Mouse (Mus musculus): Measurements from ENCODE around the gene Fgfr2.

Gene Fgfr2

GRCm38 (mm10) chr7:131345856-131346541, 1777.2 kb downstream of the Fgfr2 start:
- no peak for DNase-seq (ENCODE audit: low spot score)

GRCm38 (mm10) chr7:131337502-131338068, 1785.6 kb downstream of the Fgfr2 start:
- DNase-seq (ENCODE audit: low spot score): no peak

GRCm38 (mm10) chr7:131333564-131333963, 1789.6 kb downstream of the Fgfr2 start, which contains the start of gene Fam24a:
Gene Fam24a (plus strand): TSS chr7:131333864.
- no peak for DNase-seq (ENCODE audit: low spot score)

DNA sequence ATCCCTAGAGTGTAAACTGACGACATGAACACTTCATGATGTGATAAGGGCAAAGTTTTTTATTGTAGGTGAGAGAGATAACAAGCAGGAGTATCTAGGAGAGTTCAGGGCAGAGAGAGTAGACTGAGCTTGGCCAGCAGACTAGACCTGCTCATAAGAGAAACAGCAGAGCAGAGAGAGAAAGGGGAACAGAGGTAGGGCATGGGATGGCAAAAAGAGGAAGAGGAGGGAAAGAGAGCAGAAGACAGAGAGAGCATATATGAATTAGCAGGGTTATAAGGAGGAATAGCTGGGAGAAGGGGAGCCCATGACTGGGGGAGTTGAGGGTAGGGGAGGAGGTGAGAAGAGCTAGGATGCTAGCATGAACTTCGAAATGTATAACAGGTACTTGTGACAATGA, 1791.5 kb downstream of the Fgfr2 start:
- DNase-seq (ENCODE audit: low spot score): no peak

- no peak for DNase-seq (ENCODE audit: low spot score)
Observed at GRCm38 (mm10) chr7:131329416-131329815, 1793.7 kb downstream of the Fgfr2 start, which contains the start of gene Fam24b. Gene Fam24b (minus strand): TSS chr7:131329516.

DNA sequence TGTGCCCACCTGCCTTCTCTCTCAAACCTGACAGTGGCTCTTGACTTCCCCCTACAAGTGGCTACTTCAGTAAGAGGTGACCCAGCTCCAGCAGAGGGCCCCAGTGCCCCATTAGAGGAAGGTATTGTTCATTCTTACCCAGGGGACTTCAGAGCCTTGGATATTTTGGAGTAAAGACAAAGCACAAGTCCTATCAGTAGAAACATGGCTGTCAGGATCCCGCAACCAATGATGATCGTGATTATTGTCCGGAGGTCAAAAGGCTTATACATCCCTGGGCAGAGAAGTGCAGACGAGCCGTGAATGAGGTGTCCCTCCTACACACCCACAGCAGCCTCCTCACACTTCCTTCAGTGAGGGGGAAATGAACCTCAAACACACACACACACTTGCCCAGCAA, 1796.1 kb downstream of the Fgfr2 start:
- no peak for DNase-seq (ENCODE audit: low spot score)

DNA sequence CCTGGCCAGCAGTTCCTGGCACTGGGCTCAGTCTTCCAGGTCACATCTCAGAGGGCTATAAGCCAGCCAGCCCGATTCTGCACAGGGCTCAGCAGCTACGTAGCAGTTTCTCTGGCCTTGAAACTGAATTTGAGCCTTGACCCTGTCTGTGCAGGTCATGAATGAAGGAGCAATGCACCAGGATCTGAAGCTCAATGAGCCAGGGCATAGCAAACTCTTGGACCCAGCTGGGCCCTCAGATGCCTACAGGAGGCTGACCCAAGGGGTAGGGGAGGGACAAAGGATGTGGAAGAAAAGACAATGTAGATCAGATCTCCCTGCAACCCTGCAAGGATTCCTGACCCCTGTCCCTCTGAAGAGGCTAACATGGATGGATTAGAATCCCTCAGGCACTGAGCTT, 1801.0 kb downstream of the Fgfr2 start, which contains the start of gene Cuzd1:
TSS of gene Cuzd1 (minus strand) at position 101 of the 400 bp plus-strand sequence.
- DNase-seq (ENCODE audit: low spot score): no peak

DNA sequence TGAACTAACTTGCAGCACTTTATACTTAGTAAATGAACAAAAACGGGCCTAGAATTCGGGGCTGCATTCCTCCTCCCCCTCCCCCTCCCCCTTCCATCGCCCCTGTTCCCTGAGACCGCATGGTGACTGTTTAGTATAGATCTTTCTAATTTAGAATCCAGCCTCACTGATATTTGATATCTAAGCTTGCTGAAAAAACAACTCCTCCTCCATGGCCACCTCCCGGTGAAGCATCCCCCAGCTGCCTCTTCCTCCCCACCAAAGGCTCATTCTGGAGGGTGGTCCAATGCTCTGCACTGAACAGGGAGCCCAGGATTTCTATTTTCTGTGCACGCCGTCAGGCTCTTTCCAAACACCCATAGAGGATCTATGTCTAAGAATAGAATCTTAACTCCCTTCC, 1804.8 kb downstream of the Fgfr2 start:
- no peak for DNase-seq (ENCODE audit: low spot score)

- DNase-seq (ENCODE audit: low spot score): no peak
Observed at GRCm38 (mm10) chr7:131317587-131317986, 1805.6 kb downstream of the Fgfr2 start.

DNA sequence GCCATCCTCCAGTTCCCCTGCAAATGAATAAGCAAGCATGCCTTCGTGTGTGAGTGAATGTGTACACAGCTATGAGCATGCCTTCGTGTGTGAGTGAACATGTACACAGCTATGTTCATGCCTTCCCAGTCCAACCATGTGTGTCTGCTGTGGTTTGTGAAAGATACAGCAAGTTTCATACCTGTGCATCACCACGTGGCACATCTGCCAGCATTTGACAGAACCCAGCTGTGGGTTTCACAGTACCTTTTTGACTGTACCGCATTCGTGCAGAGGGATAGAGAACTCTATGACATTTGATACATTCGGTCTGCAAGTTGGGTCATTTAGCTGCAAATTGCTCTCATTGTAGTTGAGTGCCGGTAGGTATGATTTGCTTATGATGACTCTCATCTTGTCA, 1808.7 kb downstream of the Fgfr2 start:
- no peak for DNase-seq (ENCODE audit: low spot score)

GRCm38 (mm10) chr7:131306733-131307132, 1816.4 kb downstream of the Fgfr2 start:
- no peak for DNase-seq (ENCODE audit: low spot score)

- no peak for DNase-seq (ENCODE audit: low spot score)
Observed at GRCm38 (mm10) chr7:131303340-131303739, 1819.8 kb downstream of the Fgfr2 start.

DNA sequence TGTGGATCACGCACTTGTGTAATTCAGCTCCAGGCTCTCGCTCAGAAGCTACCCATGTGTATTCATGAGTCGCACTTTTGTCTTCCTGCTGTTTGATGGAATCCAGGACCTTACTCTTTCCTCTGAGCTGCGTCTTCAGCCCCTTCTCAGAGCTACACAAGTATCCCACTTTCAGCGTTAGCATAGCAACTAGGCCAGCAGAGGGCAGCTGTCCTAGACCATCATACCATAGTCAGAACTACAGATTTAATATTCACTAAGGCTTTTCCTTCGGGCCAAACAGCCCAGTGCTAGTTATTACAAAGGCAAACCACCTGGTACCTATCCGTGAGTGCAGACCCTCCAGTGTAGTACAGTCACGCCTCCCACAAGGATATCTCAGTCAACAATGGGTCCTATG, 1826.0 kb downstream of the Fgfr2 start:
- DNase-seq (ENCODE audit: low spot score): no peak

DNA sequence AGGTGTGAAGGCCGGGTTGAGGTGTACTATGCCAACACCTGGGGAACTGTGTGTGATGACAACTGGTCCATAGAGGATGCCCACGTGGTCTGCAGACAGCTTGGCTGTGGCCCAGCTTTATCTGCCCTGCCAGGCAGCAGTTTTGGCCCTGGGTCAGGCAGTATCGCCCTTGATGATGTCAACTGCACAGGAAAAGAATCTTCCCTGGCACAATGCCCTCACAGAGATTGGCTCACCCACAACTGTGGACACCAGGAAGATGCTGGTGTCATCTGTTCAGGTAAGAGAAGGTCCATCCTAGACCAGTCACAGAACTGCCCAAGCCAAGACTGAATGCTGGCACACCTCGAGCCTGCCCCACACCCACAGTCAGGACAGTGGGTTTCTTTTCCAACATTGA, 1857.3 kb downstream of the Fgfr2 start:
- no peak for DNase-seq (ENCODE audit: low spot score)

- no peak for DNase-seq (ENCODE audit: low spot score)
Observed at GRCm38 (mm10) chr7:131264251-131264650, 1858.9 kb downstream of the Fgfr2 start.

DNA sequence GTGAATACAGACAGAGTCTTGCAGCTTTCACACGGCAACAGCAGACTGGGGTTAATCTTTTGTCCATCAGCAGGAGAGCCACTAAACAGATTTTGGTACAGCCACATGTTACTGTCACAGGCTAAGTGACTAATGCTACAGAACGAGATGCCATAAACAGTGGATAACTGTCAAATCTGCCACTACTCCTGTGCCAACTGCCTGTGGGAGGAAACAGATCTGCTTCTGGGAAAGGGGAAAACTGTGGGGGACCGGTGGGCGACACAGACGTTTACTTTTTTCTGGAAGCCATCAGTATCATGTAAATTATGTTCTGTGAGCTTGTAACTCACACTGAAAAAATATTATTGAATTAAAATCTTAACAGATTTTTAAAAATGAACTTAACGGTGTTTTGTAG, 1862.2 kb downstream of the Fgfr2 start:
- DNase-seq (ENCODE audit: low spot score): no peak

DNA sequence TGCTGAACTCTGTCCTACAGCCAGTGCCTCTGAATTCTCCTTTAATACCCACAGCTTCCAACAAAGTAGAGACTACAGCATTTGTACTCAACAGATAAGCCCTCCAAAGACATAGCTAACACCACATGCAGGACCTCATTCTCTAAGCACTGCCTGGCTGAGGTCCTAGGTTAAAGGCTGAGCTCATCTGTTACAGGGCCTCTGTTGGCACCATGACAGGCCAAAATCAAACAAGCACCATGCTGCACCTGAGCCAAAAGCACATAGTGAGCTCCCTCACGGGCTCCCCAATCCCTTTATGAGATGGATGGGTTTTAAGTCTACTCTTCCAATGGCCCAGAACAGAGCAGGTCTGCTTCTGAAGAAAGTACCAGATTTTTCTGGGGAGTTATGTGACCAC, 1865.8 kb downstream of the Fgfr2 start:
- DNase-seq (ENCODE audit: low spot score): no peak

GRCm38 (mm10) chr7:131256841-131257240, 1866.3 kb downstream of the Fgfr2 start:
- DNase-seq (ENCODE audit: low spot score): no peak

DNA sequence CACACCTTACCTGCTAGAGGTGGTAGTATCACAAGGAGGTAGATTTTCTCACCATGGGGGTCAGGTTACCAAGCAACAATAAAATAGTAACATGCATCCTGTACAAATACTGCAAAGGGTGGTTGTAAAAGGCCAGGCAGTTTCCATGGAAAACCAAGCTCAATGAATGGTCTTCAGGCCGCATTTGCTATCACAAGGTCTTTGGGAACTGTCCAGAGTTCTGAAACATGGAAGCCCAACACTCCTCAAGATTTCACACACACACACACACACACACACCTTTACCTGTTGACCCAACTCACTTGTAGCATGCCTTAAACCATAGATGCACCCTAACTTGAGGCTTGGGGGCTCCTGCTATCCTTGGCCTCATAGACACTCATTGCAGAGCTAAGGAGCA, 1878.2 kb downstream of the Fgfr2 start:
- no peak for DNase-seq (ENCODE audit: low spot score)

- no peak for DNase-seq (ENCODE audit: low spot score)
Observed at GRCm38 (mm10) chr7:131236091-131236490, 1887.1 kb downstream of the Fgfr2 start.

GRCm38 (mm10) chr7:131223086-131223485, 1900.1 kb downstream of the Fgfr2 start:
- no peak for DNase-seq (ENCODE audit: low spot score)

- no peak for DNase-seq (ENCODE audit: low spot score)
Observed at GRCm38 (mm10) chr7:131187996-131188395, 1935.2 kb downstream of the Fgfr2 start.

DNA sequence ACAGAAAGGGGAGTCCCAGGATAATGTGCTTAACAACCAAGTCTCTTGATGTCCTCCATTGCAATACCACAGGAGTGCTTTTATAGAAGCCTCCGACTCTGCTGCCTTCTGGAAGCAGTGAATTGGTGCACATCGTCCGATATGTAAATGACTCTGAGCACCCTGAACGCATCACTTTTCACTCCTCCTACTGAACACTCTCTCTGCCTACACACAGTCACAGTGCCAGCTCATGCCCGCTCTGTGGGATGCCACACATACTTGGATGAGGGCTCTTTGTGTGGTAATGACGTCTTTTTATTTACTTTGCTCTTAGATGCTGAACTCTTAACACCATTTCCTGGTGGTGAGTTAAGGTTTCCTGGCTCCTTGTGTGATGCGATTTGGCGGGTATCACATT, 1936.1 kb downstream of the Fgfr2 start:
- DNase-seq (ENCODE audit: low spot score): no peak

DNA sequence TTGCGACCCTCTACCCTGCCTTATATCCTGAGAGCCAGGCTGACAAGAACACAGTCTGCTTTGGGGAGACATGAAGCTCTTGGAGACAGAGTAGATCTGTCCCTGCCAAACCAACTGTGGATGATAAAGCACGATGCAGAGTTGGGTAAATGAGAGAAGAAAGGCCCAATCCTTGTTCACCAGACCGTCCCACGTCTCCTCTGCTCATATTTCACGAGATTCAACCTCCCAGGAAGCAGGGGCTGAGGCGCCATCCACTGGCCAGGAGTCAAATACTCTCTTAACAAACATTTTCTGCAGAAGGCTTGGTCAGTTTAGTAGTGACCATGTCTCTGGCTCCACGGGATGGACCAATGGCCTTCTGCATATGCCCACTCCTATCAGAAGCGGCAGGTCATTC, 1938.8 kb downstream of the Fgfr2 start:
- DNase-seq (ENCODE audit: low spot score): no peak
